Mouse (Mus musculus): ENCODE measurements around the gene Slc35e3.

DNA sequence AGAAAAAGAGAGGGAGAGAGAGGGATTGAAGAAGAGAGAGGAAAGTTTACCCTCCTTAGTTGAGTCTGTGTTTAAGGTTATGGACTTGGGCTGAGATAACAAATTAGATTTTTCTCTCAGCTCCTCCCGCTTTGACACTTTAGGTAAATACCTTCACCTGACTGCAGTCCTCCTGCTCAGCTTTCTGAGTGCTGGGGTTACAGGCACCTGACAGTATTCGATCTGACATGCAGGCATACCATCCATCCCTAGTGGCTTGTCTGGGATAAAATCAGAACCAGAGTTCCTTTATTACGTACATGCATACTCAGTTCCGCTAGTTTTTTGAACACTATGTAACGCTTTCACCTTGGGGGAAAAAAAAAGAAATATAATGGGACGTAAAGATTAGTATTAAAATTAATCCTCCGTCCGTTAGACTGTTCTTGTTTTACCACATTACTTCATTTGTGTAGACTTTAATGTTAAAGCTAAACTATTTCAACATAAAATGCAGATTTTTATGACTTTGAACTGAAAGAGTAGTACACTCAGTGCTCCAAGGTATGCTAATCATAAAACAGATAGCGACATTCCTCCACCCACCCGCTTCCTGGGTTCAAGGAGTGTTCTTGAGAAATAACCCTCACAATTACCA, 3.0 kb upstream of the Slc35e3 start:
- TF ChIP-seq CTCF (IDR thresholded peaks at IDR 0.05; ENCODE audit: low read depth), result no peak
- TF ChIP-seq EP300 (IDR thresholded peaks at IDR 0.05; ENCODE audit: low read depth), result no peak
